Mouse (Mus musculus) hindlimb bud, embryonic 11.5 days (tissue): ENCODE results near the gene Samd8.

ENCODE experiments used
- DNase-seq: peaks from one replicate; pipeline ENCODE4 v3.0.0-alpha.2; 2012; ENCODE audit warnings: low read depth, low spot score; ENCODE audit errors: extremely low spot score

The Samd8 gene

GRCm38 (mm10) chr14:21750008-21750880 is at the start of gene Samd8:
Gene Samd8 (plus strand): TSS chr14:21750531.
- DNase-seq: peak; percentile 58

GRCm38 (mm10) chr14:21702691-21703090 is 47.6 kb upstream of the Samd8 start:
- no peak for DNase-seq

DNA sequence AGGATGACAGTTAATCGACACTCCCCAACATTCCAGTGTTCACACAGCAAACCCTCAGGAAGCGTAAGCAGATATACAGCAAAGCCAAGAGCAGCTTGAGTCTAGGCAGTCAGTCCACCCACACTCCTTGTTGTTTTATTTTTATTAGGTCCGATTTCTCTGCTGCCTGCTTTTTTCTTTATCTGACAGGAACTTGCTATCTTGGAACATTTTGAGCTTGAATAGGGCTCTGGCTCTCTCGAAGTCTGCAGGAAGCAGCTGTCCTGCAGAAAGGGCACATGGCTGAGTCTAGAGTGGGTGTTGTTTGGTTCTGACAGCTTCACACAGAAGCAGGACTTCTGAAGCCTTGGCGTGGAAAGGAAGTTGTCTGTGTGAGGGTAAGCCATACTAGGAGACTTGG is 47.1 kb upstream of the Samd8 start:
- DNase-seq: no peak

- DNase-seq: no peak
These were observed 44.9 kb upstream of the Samd8 start for GRCm38 (mm10) chr14:21705462-21705861.

DNA sequence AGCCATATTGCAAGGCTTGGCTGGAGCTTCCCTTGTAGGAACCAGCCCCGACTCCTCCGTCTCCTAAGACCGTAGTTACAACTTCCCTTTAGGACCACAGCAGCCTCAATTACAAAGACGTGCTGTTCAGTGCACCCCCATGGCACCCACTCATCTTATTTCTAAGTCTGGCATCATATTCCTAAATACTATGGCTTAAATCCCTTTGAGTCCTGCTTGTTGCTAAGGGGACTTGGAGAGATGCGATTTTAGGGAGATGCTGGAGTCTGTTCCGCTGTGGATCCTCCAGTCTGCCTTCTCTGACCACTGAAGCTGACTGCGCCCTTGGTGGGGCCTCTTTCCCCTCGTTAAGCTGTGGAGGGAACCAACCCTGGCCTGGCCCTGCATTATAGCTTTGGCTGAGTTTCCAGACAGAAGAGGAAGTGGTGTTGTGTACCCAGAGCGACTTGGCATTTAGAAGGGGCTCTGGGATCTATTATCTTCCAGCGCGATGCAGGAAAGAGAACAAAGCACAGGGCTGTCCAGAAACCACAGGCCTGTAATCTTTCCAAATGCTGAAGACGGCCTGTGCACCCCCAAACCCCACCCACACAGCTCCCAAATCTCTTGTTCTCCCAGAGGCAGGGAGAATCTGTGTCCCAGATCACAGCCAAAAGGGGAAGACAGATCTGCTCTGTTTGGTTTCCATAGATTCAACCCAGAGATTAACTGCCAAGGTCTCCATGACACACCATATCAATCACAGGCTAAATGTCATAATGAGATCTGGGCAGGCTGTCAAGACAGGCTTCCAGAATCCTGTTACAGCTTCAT is 43.4 kb upstream of the Samd8 start:
- no peak for DNase-seq

DNA sequence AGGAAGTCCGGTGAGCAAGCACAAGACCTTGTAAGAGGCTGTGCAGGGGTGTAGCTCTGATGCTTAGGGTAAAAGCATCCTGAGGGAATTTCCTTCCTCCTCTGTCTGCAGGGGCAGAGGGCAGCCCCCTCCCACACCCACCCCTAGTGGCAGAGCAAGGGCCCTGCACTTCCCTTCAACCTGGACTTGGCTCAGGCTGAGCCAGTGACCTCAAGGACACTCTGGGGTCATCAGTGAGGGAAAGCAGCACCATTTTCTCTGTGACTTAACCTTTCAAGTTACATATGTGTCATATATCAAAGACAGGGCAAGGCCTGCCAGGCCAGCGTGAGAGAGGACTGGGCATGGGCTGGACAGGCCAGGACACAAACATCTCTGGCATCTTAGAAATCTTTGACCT is 40.8 kb upstream of the Samd8 start:
- DNase-seq: no peak

GRCm38 (mm10) chr14:21711231-21711630 is 39.1 kb upstream of the Samd8 start:
- no peak for DNase-seq

DNA sequence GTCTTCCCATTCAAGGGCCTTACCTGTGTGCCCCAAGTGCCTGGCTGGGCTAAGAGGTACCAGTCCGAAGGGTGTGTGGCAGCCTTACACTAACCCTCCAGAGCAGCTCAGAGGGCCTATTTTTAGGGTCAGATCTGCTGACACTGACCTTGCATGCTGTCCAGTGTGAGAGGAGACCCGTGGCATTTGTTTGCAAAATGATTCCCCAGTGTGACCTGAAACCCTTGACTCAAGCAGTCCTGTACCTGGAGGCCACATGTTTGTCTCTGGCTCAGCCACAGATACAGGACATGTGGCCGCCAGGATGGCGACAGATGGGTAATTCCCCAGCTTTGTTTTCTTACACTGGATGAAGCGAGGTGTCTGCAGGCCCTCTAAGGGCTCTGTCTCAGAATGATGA is 35.8 kb upstream of the Samd8 start, which contains the start of gene Dupd1:
TSS of gene Dupd1 (minus strand) at position 91 of the 400 bp plus-strand sequence.
- DNase-seq: no peak

DNA sequence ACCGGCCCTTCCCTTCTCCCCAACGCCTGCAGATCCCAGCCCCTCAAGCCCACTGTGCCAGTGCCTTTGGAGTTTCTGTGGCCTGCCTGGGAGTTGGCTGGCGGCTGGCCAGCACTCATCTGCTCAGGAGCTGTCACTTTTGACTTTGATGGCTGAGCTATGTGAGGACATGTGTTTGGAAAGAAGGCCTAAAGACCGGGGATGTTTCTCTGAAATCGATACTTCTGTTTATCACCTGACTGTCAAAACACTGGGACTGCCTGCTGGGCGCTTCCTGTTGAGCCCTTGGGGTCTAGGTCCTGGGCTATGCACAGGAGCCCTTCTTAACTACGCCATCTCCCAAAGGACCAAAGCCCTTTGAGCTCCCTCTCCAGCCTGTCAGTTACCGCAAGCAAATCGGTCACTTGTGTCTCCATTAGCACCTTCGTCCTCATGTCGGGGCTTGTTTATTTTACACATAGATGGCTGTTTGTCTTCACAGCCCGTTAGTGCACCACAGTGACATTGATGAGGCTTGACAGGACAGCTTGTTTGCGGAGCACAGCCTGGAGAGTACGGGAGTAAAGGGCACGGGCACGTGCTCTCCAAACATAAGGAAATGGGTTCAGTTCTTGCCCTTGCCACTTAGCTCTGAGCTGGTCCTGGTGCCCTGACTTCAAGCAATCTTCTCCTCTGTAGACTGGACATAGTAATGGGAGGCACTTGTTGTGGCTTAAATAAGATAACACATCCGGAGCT is 30.5 kb upstream of the Samd8 start:
- DNase-seq: no peak

DNA sequence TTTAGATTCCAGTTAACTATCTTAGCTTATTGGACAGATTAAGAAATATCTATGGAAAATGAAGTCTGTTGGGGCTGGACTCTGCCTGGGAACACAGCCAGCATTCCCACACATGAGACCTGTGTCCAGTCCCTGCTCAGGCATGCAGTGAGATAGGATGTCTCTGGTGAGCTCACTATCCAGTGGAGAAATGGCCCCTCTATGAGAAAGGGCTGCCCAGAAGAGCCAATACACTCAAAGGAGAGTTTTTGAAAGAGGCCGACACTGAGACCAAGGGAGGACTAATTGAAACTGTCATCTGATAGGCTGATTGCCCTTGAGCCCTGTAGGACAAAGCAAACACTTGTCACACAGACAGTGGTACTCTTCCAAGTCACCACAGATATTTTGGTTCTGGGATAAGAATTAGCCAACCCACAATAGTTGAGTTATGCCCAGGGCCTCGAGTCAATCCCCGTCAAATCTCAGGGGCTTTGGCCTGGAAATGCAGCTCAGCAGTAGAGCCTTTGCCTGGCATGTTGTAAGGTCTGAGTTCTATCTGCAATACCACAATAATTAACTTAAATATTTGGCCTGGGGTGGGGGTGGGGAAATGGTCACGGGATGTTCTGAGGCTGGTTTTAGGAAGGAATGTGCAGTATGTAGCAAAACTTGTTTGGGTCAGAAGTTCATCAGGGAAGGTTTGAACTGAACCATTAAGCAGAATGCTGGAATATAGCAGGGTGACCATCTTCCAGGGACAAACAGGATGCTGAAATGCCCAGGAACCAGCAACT is 29.7 kb upstream of the Samd8 start:
- no peak for DNase-seq

- DNase-seq: no peak
These were observed 28.2 kb upstream of the Samd8 start for GRCm38 (mm10) chr14:21722021-21722698.

DNA sequence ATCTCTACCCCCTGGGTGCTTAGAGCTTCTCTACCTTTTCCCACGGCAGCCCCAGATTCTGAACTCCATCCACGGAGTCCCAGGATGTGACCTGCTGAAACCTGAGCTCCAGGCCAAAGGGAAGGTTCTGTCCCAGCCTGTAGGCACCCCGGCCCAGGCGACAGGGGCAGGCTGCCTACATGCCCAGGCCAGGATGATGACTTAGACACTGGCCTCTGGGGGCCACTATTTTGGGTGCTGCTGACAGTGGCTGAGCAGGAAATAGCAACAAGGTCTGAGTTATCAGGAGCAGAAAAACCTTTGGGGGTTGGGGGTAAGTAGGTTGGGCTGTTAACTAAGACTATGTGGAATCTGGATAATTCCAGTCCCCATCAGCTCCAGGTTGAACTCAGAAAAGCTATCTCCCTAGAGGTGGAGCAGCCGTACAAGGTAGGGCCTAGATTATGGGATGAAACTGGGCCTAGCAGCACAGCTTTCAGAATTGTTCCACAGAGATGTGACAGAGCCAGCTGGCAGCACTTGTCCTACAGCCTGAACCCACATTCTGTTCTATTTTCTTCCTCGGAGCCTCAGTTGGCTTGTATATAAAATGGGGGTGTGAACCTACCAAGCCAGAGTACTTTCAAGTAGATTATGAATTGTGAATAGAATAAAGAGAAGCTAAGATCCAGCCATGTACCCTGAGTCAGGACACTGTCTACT is 21.1 kb upstream of the Samd8 start:
- no peak for DNase-seq

DNA sequence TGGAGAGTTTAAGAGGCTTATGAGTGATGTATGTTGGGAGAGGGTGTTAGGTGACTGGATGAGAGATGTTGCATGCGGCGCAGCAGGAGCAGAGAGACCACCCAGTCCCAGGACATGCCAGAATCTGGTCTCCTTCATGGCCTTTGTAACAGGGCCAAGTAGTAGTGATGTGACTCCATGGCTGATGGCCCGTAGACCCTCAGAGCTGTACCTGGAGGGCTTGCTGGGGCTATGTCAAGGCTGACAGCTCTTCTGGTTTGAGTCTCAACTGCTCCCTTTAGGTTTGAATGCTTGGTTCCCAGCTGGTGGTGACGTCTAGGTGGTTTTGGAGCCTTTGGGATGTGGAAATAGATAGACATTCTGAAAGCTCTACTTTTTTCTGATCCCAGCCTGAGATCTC is 20.4 kb upstream of the Samd8 start:
- no peak for DNase-seq

- DNase-seq: no peak
These were observed 17.0 kb upstream of the Samd8 start for GRCm38 (mm10) chr14:21733131-21733905.

DNA sequence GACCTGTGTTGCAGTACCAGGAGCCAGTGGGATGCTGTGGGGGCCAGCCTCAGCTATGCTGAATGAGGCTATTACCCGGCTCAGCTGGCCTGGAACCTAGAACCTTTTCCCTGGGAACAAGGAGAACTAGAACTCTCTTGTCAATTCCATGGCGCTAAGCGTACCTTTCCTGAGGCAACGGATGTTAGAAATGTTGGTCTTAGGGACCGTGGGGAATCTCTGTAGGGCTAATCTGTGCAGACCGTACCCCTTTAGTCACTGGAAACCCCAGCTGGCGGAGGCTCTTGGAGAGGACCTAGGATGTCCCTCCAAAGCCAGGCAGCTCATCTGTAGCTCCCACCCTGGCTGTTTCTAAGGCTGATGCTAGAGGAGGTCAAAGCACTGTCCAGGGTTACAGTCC is 10.0 kb upstream of the Samd8 start:
- DNase-seq: no peak

DNA sequence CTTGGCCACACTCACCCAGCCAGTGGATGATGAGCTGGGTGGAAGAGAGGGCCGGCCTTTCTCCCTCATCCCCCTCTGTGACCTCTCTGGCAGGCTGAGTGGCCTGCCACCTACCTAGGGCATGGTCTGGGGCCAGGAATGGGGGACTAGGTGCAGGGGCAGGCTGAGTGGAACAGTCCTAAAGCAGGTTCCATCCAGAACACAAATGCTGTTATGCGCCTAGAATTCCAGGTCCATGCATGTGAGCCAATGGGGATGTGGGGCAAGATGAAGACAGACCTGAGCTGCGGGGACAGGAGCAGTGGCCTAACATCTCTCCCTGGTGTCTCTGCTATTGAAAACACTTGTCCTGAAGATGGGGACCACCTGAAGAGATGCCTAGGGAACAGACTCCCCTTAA is 9.0 kb upstream of the Samd8 start:
- DNase-seq: no peak

DNA sequence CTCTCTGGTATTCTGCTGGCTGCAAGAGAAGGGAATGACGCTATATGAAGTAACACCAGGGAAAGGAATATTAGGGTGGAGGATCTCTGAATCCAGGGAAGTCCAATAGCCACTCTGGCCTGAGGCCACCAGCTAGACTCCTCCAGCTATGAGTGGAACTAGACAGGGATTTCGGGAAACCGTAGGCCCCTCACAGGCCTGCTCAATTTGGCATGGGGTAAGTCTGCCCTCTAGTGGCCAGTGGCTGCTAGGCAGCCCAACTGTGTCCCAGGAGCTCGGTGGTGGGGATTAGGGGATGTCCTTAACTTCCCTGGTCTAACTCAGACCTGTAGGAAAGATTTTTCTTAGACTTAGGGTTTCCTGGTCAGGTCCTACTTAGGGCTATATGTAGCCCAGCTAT is 8.5 kb upstream of the Samd8 start:
- DNase-seq: peak; percentile 76

DNA sequence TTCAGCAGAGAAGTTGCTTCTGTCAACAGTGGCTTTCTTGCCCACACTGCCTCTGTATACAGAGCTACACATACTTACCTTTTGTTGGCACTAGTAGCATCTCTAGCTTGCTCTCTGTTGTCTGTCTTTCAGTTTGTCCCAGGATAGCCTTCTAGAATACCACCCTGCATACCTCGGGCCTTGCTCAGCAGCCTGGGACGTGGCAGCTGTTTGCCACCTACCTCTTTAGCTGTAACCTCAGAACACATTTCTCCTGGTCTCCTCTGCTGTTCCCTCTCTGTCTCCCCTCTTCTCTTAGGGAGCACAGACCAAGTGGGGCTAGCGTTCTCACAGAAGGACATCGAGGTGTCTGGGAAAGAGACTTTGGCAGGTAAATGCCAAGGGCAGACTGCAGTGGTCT is 7.9 kb upstream of the Samd8 start:
- no peak for DNase-seq

DNA sequence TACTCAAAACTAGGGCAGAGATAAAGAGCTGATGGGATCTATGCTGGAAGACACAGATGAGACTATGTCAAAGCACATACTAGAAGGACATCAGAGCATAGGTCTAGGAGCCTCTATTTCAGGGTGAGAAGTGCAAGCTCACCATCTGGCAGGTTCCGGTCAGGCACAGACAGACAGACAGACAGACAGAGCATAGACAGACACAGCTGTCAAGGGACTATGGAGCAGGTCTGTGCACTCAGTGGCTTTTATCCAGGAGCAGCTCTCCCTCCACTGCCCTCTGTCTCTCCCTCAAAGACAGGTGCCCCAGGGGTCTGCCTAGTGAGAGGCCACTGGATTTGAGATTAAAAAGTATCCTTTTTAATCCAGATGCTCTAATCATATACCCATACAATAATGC is 6.2 kb upstream of the Samd8 start:
- DNase-seq: no peak
